Mouse (Mus musculus): ENCODE measurements around the gene Edil3.

DNA sequence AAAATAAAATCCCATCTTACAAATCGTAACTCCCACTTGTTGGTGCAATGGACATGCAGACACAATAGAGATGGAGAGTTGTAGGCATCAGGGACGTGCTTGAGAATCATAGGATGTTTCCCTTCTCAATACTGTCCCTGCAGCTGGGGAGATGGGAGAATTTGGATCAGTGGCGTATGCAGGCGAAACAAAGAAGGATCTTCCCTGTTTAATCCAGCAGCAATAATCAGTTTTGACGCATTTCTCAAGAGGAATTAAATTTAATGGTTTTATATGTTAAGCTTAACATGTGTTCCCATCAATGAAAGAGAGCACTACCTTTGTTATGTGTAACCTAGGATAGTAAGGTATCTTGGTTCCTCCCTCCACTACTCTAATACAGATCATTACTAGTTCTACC, 302.1 kb downstream of the Edil3 start:
- TF ChIP-seq CTCF (IDR thresholded peaks at IDR 0.05; ENCODE audit: extremely low read depth, insufficient read length, insufficient replicate concordance, low read depth, low read length), result no peak
- no peak for TF ChIP-seq POLR2A (IDR thresholded peaks at IDR 0.05; ENCODE audit: low read depth, low read length)

Measured in small intestine, adult 2 months (tissue).